Mouse (Mus musculus) right cerebral cortex, adult 2 months (tissue): ENCODE data around the gene Cyp1b1.

Source experiments
- DNase-seq, 2 experiments: peaks; one replicate each; pipeline ENCODE4 v3.0.0; 2021 to 2022; ENCODE audit warnings: low spot score in 2 of 2

Cyp1b1 gene

DNA sequence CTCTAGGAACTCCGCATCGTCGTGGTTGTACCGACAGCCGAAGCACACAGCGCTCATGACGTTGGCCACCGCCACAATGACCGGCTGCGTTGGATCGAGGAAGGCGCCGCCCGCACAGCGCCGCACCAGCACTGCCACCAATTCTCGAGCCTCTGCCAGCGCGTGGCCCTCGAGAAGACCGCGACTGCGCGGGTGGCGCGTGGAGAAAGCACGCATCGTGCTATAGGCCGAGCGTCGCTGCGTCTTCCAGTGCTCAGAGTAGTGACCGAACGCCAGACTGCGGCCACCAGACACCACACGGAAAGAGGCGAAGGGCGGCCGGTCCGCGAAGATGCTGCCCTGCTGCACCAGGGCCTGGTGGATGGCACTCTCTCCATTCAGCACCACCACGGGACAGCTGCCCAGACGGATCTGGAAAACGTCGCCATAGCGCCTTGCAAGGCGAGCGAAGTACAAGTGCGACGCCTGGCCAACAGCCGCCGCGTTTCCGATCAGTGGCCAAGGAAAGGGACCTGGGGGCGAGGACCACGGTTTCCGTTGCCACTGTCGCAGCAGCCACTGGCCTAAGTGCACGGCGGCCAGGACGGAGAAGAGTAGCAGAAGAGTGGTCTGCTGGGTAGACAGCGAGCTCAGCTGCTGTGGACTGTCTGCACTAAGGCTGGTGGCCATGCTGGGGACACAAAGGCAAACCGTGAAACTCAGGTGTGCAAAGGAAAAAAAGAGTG, 1.1 kb downstream of the Cyp1b1 start:
- peak; percentile 21 to 22 for DNase-seq

DNA sequence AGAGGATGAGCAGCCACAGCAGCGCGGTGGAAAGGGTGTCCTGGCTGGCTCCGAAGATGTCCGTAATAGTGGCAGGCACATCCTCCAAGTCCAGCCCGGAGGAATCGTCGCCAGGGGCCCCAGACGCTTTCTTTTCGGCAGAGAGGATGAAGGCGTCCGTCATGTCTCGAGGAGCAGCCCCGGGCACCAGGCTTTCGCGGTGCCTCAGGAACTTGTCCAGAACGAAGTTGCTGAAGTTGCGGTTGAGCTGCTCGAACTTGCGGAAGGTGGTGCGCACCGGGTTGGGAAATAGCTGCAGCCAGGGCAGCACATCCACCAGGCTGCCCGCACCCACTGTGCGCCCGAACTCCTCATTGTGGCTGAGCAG, 1.6 kb downstream of the Cyp1b1 start:
- DNase-seq, result no peak

- DNase-seq, result no peak
These were observed 2.3 kb downstream of the Cyp1b1 start for GRCm38 (mm10) chr17:79712536-79712935.

- DNase-seq, result no peak
These were observed 2.9 kb downstream of the Cyp1b1 start for GRCm38 (mm10) chr17:79711944-79712343.

- DNase-seq, result no peak
These were observed 4.5 kb downstream of the Cyp1b1 start for GRCm38 (mm10) chr17:79710246-79710842.

DNA sequence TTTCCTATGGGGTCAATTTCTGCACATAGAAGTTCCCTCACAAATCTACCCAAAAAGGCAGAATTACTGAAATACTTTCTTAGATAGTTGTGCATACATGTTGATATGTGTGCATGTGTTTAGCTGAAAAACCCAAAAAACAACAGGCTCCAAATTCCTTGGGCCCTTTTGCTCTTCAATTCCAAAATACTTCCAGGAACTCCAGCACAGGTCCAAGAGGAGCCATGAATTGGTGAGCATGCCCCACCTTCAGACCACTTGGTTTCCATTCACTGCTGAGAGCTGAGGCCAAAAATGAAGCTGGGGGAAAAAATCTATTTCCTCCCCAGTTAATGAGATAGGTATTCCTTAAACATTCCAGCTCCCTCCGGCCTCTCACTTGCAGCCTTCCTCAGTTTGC, 5.1 kb downstream of the Cyp1b1 start:
- DNase-seq, result no peak

GRCm38 (mm10) chr17:79708168-79708567, 6.7 kb downstream of the Cyp1b1 start:
- no peak for DNase-seq

DNA sequence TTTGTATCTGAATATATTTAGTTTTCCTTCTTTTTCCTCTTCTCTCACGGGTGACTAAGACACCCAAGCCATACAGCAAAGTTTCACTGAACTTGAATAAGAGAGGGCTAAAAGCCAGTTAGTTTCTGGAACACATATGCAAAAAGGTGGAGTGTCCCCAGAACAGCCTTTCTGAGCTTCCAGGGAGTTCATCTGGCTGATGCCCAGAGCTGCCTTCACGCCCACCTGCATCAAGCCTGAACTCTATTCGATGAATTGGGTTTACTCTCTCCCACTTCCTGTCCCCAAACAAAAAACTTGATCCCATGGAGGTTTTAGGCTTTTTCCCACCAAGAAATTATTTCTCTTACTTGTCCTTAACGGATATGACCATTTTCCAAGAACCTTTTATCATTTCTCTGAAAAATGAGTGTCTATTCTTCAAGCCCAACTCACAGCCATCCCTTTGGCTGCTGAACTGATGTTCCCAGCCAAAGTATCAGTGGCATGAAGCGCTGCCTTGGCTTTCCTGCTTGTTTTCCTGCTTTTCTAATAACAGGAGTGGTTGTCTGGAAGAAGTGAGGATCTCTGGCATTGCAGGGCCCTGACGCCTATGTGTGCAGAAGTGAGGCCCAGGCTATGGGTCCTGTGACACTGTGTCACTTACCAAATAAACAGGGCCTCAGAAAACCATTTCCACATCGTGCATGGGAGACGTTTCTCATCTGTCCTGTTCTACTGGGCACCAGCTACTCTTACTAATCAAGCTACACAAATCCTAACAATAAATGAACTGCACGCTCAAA, 9.0 kb downstream of the Cyp1b1 start:
- DNase-seq, result no peak

DNA sequence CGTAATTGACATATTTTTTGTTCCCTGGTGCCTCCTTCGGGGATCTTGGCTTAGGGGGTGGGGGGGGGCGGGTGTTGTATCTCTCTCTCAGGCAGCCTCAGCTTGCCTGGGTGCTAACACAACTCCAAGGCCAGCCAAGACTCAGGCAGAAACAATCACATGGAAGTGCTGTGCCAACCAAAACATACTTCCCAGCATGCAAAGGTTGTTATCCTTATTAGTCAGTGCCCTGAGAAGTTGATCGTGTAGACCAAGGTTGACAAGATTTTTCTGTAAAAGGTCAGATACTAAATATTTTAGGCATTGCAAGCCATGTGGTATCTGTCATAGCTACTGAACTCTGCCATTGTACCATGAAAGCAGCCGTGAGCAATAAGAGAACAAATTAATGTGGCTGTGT, 14.0 kb downstream of the Cyp1b1 start:
- DNase-seq, result no peak

GRCm38 (mm10) chr17:79699197-79699596, 15.7 kb downstream of the Cyp1b1 start:
- peak in 1 of 2 experiments; percentile 31 for DNase-seq

DNA sequence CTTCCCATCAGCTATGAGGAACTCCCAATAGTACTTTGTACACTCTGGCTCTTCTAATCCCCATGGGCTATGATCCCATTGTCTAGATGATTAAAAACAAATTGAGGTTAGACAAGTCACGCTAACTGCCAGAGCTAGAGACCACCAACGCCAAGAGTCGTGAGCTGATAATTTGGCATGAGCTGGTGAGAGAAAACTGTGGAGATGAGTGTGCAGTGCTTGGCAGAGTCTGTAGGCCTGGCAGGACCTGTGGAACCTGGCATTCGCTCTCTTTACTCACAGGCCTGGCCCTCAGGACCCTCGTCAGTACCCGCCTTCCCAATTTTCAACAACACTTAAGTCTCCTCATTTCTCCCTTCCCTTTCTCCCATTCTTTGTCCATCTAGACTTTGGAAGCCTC, 19.3 kb downstream of the Cyp1b1 start:
- DNase-seq, result no peak

DNA sequence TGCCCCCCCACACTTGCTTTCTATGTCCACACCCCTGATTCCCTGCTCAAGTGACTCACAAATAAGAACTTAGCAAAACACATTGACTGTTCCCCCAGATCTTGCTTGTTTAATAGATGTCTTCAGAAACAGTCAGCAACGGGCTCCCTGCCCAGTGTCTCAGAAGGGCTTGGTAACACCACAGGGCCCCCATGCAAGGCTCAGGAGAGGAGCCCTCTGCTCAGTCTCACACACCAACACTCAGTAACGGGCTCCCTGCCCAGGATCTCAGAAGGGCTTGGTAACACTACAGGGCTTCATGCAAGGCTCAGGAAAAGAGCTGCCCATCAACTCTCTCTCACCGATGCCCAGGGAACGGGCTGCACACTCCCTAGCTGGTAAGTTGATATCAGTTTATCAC, 19.8 kb downstream of the Cyp1b1 start:
- no peak for DNase-seq

DNA sequence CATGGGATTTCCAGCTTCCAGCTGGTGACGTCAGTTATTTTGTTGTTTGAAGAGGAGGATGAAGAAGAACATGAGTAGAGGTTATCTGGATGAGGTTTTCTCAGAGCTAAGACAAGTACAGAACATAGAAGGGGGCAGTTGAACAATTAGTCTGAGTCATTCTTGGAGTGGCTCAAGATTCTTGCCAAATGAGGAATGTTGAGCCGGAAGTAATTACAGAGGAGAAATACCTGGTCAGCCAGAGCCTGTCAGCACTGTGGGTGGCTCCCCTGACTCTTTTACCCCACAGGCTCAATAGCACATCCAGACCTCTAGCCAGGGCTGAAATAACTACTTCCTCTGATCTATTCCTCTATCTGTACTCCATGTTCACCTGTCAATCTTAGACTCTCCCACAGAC, 44.0 kb downstream of the Cyp1b1 start:
- DNase-seq, result no peak

GRCm38 (mm10) chr17:79664106-79664417, 50.8 kb downstream of the Cyp1b1 start:
- DNase-seq, result no peak

GRCm38 (mm10) chr17:79663393-79664105, 51.3 kb downstream of the Cyp1b1 start:
- DNase-seq, result peak; percentile 43 to 60

GRCm38 (mm10) chr17:79661848-79662247, 53.0 kb downstream of the Cyp1b1 start:
- no peak for DNase-seq

DNA sequence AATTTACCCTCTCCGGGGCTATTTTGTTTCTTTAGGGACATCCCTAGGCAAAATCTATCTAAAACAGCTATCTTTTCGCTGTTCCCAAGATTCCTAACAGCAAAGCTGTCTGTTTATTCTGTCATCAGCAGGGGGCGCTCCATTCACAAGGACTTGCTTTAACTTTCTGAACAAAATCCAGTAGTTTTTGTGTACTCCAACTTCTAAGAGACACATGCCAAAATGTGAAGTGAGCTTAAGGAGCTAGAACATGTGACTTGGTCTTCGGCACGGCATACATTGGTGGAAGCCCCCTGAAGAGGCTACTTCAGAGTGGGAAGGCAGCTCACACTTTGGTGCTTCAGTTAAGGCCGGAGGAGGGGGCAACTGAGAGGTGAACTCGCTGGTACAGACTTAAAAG, 53.5 kb downstream of the Cyp1b1 start:
- peak; percentile 83 to 85 for DNase-seq

DNA sequence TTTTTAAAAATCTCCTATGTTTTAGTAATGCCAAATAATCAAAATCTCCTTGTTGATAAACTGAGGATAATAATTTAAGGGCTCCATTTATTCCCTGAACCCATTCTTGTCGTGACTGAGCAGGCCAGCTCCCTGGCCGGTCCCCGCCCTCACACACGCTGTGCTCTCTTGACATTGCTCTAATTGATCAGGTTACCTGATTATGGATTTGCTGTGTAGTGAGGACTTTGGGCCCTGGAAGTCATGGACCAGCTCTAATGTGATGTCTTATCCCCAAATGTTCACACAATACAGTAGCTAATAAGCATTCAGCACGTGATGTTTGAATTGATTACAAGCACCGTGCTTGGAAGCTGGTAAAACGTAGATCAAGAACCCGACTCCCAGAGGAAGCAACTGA, 56.0 kb downstream of the Cyp1b1 start:
- DNase-seq, result no peak

DNA sequence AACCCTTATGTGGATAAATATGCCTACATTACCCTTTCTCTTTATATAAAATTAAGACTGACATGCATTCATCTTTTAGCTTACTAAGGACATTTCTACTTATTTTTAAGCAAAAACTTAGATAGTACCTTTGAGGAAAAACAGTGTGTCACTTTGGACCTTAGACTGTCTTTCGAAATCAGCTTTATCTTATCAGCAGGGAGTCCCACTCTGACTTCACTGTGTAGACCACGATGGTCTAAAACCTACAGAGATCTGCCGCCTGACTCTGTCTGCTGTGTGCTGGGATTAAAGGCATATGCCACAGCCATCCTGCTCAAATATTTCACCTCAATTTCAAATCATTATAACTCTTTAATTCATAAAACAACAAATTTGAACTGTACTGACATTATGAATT, 56.4 kb downstream of the Cyp1b1 start:
- no peak for DNase-seq

- no peak for DNase-seq
These were observed 57.1 kb downstream of the Cyp1b1 start for GRCm38 (mm10) chr17:79657785-79658184.

DNA sequence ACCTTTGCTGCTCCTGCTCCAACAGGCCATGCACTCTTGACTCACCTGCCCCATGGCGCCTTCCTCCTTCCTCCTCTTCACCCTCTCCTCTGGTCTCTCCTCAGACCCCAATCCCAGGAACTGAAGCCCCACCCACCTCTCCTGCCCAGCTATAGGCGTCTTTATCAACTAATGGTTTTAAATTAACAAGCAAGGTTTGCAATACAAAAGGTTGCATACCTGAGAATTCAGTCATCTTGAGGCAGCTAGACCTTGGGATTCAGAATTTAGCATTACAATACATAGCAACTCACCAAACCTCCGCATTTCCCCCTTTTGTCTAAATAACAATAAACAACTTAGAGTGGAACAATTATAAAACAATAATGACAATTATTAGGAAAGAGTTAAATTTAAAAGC, 60.7 kb downstream of the Cyp1b1 start:
- no peak for DNase-seq

- DNase-seq, result no peak
These were observed 61.7 kb downstream of the Cyp1b1 start for GRCm38 (mm10) chr17:79653171-79653570.
